Mouse (Mus musculus) limb, embryonic 10.5 days (tissue): ENCODE data around the gene Catip. TPM values are rescaled to one million over a fixed set of nuclear protein-coding genes. Genes with fewer than 3 reads are reported as not detected.
"Not testable (repeated sequence)": the region's sequence is repeated elsewhere in the genome, so short reads cannot be mapped to it uniquely, and the experiment has no call there.

ENCODE experiments used
- DNase-seq: peaks from one replicate; pipeline ENCODE4 v3.0.0-alpha.2; 2017; ENCODE audit warnings: low spot score
- H3K27ac ChIP-seq: fragments of 300-500 bp; sonication (generic); 2 replicates; pipeline ENCODE4 v1.5.1; 2016; ENCODE audit warnings: mild to moderate bottlenecking
- H3K27me3 ChIP-seq: fragments of 300-500 bp; sonication (generic); 2 replicates; pipeline ENCODE4 v1.6.1; 2016; ENCODE audit warnings: low read depth, mild to moderate bottlenecking; ENCODE audit not compliant: poor library complexity, severe bottlenecking
- H3K36me3 ChIP-seq: fragments of 300-500 bp; sonication (generic); 2 replicates; pipeline ENCODE4 v1.6.1; 2016; ENCODE audit warnings: mild to moderate bottlenecking, moderate library complexity
- H3K4me1 ChIP-seq: fragments of 300-500 bp; sonication (generic); 2 replicates; pipeline ENCODE4 v1.6.1; 2016
- H3K4me3 ChIP-seq: fragments of 300-500 bp; sonication (generic); 2 replicates; pipeline ENCODE4 v1.5.1; 2016; ENCODE audit warnings: mild to moderate bottlenecking, moderate library complexity
- H3K9me3 ChIP-seq: fragments of 300-500 bp; sonication (generic); replicated peaks from 2 replicates; pipeline ENCODE4 v1.6.1; 2016; ENCODE audit warnings: mild to moderate bottlenecking
- WGBS: fragments of 180-500 bp; shearing (Covaris S2); methylation state at CpG from one replicate; pipeline ENCODE4 v1.1.7; 2016; 5-methylcytosine and 5-hydroxymethylcytosine counted together
- polyA plus RNA-seq: library from polyadenylated mRNA; unstranded; fragments of >200 nt; fragmentation: Nextera tagmentation; extraction: Ambion mirVana; gene quantifications from 2 replicates; pipeline ENCODE4 v1.2.1, GENCODE M21; 2016

The Catip gene
- polyA plus RNA-seq, 1 experiment from 2014 or later: 0.38 TPM

DNA sequence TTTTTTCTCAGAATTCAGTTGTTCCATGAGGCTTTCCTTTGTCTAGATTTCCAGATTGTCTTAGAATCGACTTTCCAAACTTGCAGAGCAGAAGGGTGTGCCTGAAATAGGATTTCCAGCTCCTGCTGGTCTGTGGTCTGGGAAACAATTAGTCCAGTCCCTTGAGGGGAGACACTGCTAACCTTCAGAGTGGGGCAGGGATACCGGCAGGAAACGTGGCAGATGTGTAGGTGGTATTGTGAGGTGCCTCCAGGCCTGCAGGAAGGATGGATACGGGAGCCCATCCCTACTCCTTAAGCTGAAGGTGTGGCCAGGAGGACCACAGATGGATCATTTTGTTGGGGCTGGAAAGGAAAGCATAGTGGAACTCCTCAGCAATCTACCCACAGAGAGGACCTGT lies 26.9 kb upstream of the Catip start:
- H3K4me1 ChIP-seq: peaks cover 56% of the 10 kb centered on the region
- peak; percentile 30 for DNase-seq
- peaks cover 15% of the 10 kb centered on the region for H3K36me3 ChIP-seq
- no peak overlapping the region for H3K4me3 ChIP-seq
- no peaks in the 10 kb centered on the region for H3K27me3 ChIP-seq
- no peaks in the 10 kb centered on the region for H3K9me3 ChIP-seq
- peak overlapping the region; percentile 25; the same call in 1 of the 2 replicates for H3K27ac ChIP-seq
- 78% methylated on average over 4 of the region's 4 CpGs for WGBS

DNA sequence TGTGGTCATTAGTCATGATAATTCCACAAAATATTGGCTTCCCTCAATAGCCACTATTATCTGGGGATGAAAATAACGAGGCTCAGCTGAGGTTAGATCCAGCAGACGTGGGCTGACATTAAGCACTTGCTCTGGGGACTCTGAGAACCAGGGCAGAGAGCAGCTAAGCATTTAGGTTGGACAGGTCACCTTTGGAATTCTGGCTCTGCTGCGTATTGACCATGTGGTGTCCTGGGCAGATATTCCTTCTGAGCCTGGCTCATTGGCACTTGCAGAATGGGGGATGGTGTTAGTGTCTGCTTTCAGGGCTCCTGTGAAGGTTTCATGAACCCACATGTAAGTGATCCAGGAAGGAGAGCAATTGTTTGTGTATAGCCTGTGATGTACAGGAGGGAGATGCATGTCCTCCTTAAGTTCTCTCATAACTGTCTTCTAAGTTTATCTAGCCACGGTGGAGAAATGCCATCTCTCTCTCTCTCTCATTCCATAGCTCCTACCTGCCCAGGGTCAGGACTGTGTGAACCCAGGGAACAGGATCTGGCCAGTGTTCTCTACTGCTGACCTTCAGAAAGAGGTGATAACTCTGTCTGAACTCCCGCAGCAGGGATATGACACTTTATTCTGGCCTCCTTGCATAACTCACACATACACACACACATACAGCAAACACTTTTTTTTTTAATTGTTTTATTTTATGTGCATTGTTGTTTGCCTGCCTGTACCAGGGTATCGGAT lies 26.3 kb upstream of the Catip start:
- H3K27ac ChIP-seq: no peak overlapping the region
- 83% methylated on average over 6 of the region's 6 CpGs for WGBS

GRCm38 (mm10) chr1:74337241-74337771 lies 24.6 kb upstream of the Catip start:
- WGBS: 81% methylated on average over 3 of the region's 3 CpGs
- DNase-seq: peak; percentile 26
- peaks cover 21% of the 10 kb centered on the region for H3K36me3 ChIP-seq
- peaks cover 36% of the 10 kb centered on the region for H3K4me1 ChIP-seq
- H3K4me3 ChIP-seq: no peak overlapping the region
- H3K9me3 ChIP-seq: no peaks in the 10 kb centered on the region
- H3K27ac ChIP-seq: no peak overlapping the region
- H3K27me3 ChIP-seq: no peaks in the 10 kb centered on the region

More for the DNA sequence above, 26.3 kb upstream of the Catip start:
- DNase-seq: peak; percentile 26
- Histone ChIP-seq H3K27me3 (no peaks in the 10 kb centered on the region), H3K4me3 (no peak overlapping the region), H3K4me1 (peaks cover 53% of the 10 kb centered on the region), H3K9me3 (no peaks in the 10 kb centered on the region), H3K36me3 (peaks cover 21% of the 10 kb centered on the region)

DNA sequence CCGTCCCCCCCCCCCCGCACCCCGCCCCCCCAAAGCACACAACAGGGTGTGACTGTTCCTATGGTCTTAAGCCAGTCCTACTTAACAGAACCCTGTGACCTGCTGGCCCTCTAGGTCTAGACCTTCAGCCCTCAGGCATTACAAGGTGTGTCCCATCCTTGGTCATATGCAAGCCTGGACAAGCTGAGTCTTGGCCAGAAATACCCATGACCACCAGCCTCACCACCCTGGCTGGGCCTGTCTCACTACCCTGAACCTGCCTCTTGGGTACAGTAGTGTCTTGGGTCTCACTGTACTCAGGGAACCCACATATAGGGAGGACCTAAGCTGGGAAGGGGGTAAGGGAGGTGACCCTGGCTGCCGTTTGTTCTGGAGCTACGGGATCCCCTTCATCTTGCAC lies 23.9 kb upstream of the Catip start:
- 87% methylated on average over 5 of the region's 5 CpGs for WGBS
- Histone ChIP-seq H3K4me1 (peaks cover 36% of the 10 kb centered on the region), H3K27ac (no peak overlapping the region; the same call in 1 of the 2 replicates), H3K36me3 (peaks cover 21% of the 10 kb centered on the region), H3K9me3 (no peaks in the 10 kb centered on the region), H3K4me3 (no peak overlapping the region), H3K27me3 (no peaks in the 10 kb centered on the region)
- DNase-seq: no peak

DNA sequence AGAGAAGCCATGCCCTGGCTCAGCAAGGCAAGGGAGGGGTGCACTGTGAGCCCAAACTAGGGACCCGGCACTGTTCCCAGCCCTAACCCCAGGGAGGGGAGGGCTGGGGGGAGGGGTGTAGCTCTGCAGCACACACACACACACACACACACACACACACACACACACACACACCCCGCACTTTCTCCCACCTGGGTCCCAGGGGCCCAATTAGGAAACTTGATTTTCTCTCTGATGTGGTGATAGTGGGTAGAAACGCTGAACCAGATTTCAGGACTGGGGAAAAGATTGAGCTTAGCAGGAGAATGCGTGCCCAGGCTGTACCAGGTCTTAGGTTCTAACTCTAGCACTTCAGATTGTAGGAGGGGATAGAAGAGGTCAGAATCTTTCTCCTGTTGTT lies 23.3 kb upstream of the Catip start:
- Histone ChIP-seq H3K27me3 (no peaks in the 10 kb centered on the region), H3K9me3 (no peaks in the 10 kb centered on the region), H3K4me1 (peaks cover 36% of the 10 kb centered on the region), H3K4me3 (no peak overlapping the region), H3K27ac (no peak overlapping the region; the same call in 1 of the 2 replicates), H3K36me3 (peaks cover 21% of the 10 kb centered on the region)
- WGBS: 80% methylated on average over 4 of the region's 4 CpGs
- peak; percentile 29 for DNase-seq

GRCm38 (mm10) chr1:74339917-74340316 lies 22.0 kb upstream of the Catip start:
- Histone ChIP-seq H3K9me3 (no peaks in the 10 kb centered on the region), H3K4me3 (no peak overlapping the region), H3K27me3 (no peaks in the 10 kb centered on the region), H3K4me1 (peaks cover 36% of the 10 kb centered on the region), H3K36me3 (peaks cover 21% of the 10 kb centered on the region), H3K27ac (no peak overlapping the region)
- no peak for DNase-seq
- 95% methylated on average over 9 of the region's 9 CpGs for WGBS

DNA sequence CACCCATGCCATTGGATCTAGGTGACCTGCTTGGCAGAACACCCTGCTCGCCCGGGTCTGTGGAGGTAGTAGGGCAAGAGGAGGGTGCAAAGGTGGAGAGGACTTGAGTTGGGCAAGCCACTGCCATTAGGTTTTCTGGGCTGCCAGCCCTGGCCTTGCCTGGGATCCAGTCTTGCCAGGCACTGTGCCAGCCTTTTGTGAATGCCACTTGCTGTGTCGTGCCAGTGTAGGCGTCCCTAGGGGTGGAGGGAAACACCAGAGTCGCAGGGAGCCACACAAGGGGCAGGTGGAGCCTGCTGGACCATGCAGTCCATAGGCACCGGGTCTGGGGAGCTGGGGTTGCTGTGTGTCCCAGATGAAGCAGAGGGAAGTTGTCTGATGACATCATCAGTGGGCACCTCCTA lies 21.5 kb upstream of the Catip start:
- no peak overlapping the region for H3K4me3 ChIP-seq

DNA sequence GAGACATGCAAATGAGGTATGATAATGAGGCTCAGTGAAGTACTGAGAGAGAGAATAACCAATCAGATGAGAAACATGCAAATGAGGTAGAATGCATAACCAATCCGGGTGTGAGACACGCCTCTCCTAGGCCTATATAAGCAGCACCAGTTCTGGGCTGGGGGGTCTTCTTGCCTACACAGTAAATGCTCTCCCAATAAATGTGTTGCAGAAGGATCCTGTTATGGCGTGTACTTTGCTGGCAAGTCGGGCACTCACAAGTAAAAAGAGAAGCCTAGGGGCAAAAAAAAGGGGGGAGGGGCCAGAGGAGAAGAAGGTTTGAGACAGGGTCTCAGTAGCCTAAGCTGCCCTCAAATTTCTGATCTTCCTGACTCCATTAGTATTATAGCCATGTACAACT lies 20.9 kb upstream of the Catip start:
- H3K4me3 ChIP-seq, H3K9me3 ChIP-seq, H3K27ac ChIP-seq, DNase-seq, H3K27me3 ChIP-seq: not testable (repeated sequence)
- Histone ChIP-seq H3K36me3 (peaks cover 20% of the 10 kb centered on the region), H3K4me1 (peaks cover 29% of the 10 kb centered on the region)
- WGBS: 94% methylated on average over 4 of the region's 4 CpGs

More for the DNA sequence above, 21.5 kb upstream of the Catip start:
- WGBS: 98% methylated on average over 6 of the region's 6 CpGs
- Histone ChIP-seq H3K9me3 (no peaks in the 10 kb centered on the region), H3K4me1 (peaks cover 31% of the 10 kb centered on the region), H3K36me3 (peaks cover 21% of the 10 kb centered on the region), H3K27ac (no peak overlapping the region), H3K27me3 (no peaks in the 10 kb centered on the region)
- DNase-seq: no peak

DNA sequence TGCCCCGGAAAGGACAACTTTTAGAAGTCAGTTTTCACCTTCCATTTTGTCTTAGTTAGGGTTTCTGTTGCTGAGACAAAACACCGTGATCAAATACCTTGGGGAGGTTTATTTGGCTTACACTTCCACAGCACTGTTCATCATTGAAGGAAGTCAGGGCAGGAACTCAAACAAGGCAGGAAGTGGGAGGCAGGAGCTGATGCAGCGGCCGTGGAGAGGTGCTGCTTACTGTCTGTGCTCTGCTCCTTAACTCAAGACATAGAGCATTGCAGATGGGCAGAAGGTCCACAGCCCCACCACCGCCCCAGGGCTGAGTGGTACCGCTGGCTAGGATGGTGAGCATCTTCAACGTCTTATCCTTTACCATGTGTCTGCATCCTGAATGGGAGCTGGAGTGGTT lies 20.0 kb upstream of the Catip start:
- H3K36me3 ChIP-seq: peaks cover 11% of the 10 kb centered on the region; the same call in 1 of the 2 replicates
- peaks cover 29% of the 10 kb centered on the region for H3K4me1 ChIP-seq
- no peaks in the 10 kb centered on the region for H3K27me3 ChIP-seq
- H3K9me3 ChIP-seq: no peaks in the 10 kb centered on the region
- H3K27ac ChIP-seq: no peak overlapping the region
- 90% methylated on average over 7 of the region's 7 CpGs for WGBS
- no peak overlapping the region for H3K4me3 ChIP-seq
- DNase-seq: no peak

GRCm38 (mm10) chr1:74342308-74342707 lies 19.6 kb upstream of the Catip start:
- Histone ChIP-seq H3K27ac (no peak overlapping the region), H3K9me3 (no peaks in the 10 kb centered on the region), H3K4me3 (no peak overlapping the region), H3K27me3 (no peaks in the 10 kb centered on the region), H3K4me1 (peaks cover 29% of the 10 kb centered on the region), H3K36me3 (peaks cover 13% of the 10 kb centered on the region)
- no peak for DNase-seq
- 94% methylated on average over 1 of the region's 1 CpGs for WGBS

- Histone ChIP-seq H3K36me3 (peaks cover 19% of the 10 kb centered on the region), H3K9me3 (no peaks in the 10 kb centered on the region), H3K4me3 (no peak overlapping the region), H3K27me3 (no peaks in the 10 kb centered on the region), H3K27ac (peak overlapping the region; percentile 54), H3K4me1 (peaks cover 26% of the 10 kb centered on the region)
- DNase-seq: no peak
- WGBS: 82% methylated on average over 5 of the region's 5 CpGs
Observed at GRCm38 (mm10) chr1:74343161-74343560, 18.7 kb upstream of the Catip start.

GRCm38 (mm10) chr1:74344163-74344916 lies 17.6 kb upstream of the Catip start:
- no peak overlapping the region for H3K27ac ChIP-seq
- no peaks in the 10 kb centered on the region for H3K27me3 ChIP-seq
- 85% methylated on average over 11 of the region's 11 CpGs for WGBS

DNA sequence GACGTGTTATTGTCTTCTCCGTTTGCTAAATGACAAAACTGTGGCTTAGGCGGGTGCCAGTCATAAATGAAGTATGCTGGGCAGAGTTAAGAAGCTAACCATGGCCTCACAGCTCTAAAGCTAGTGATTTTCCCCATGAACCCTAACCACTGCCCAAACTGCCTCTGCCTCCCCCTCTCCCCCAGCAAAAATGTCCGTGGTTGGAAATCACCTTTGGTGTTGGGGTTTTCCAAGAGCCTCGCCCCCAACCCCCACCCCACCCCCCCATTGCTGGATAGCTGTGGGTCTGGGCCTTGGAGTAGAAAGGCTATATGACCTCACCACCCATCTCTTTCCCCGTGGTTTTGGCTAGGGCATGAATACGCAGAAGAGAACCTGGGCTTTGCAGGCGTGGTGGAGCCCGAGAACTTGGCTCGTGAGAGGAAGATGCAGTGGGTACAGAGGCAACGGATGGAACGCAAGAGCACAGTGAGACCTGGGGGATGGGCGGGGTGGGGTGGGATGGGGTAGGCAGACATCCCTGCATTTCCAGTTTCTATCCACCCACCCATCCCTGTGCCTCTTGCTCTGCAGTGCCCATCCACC lies 10.6 kb upstream of the Catip start:
- H3K4me1 ChIP-seq: peaks cover 4% of the 10 kb centered on the region; the same call in 1 of the 2 replicates
- H3K4me3 ChIP-seq: no peak overlapping the region
- H3K36me3 ChIP-seq: peaks cover 63% of the 10 kb centered on the region
- 94% methylated on average over 13 of the region's 13 CpGs for WGBS
- DNase-seq: no peak
- H3K27me3 ChIP-seq: no peaks in the 10 kb centered on the region
- no peak overlapping the region for H3K27ac ChIP-seq
- no peaks in the 10 kb centered on the region for H3K9me3 ChIP-seq

More at GRCm38 (mm10) chr1:74344163-74344916, 17.6 kb upstream of the Catip start:
- no peak overlapping the region for H3K4me3 ChIP-seq
- DNase-seq: no peak
- H3K36me3 ChIP-seq: peaks cover 31% of the 10 kb centered on the region
- no peaks in the 10 kb centered on the region for H3K9me3 ChIP-seq
- peaks cover 21% of the 10 kb centered on the region for H3K4me1 ChIP-seq
